Mouse (Mus musculus) left cerebral cortex, postnatal 10 days (tissue): ENCODE results near the gene Lypd5. TPM values are rescaled to one million over a fixed set of nuclear protein-coding genes. Genes with fewer than 3 reads are reported as not detected.

ENCODE experiments used
- DNase-seq, 2 experiments: peaks; one replicate each; pipeline ENCODE4 v3.0.0; 2021 to 2022; ENCODE audit warnings: low spot score in 2 of 2, mixed read lengths in 1 of 2; ENCODE audit errors: extremely low spot score in 1 of 2
- intact Hi-C: fragments of 180-260 bp; cut with DNase I; formaldehyde crosslinking; loops from one replicate; pipeline ENCODE4 v1.15.1; 2025
- total RNA-seq, 2 experiments: library from RNA; stranded (reverse); gene quantifications; 2 replicates each; pipeline ENCODE4 v1.2.3; 2021

Gene Lypd5
- total RNA-seq, 2 experiments from 2014 or later = 0.15 TPM; not detected in 1

- intact Hi-C loops = no loop called here
- DNase-seq = no peak
These were observed 6.7 kb downstream of the Lypd5 start for GRCm38 (mm10) chr7:24355646-24356045.

GRCm38 (mm10) chr7:24356081-24356480 lies 7.1 kb downstream of the Lypd5 start:
- intact Hi-C loops = no loop called here
- no peak for DNase-seq

DNA sequence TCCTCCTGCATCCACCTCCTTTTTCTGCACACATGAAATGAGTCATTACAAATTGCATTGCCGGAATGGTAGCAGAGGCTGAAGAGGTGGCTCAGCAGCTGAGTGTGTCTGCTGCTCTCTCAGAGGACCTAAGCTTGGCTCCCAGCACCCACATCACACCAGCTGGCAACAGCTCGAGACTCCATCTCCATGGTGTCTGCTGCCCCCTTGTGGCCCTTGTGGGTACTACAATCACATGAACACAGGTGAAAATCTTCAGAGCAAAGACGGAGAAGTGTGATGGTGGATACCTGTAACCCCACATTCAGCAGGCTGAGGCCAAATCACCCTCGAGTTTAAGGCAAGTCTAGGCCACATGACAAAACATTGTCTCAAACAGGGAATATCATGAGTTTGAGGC lies 8.9 kb downstream of the Lypd5 start:
- DNase-seq = no peak
- intact Hi-C loops = no loop called here

DNA sequence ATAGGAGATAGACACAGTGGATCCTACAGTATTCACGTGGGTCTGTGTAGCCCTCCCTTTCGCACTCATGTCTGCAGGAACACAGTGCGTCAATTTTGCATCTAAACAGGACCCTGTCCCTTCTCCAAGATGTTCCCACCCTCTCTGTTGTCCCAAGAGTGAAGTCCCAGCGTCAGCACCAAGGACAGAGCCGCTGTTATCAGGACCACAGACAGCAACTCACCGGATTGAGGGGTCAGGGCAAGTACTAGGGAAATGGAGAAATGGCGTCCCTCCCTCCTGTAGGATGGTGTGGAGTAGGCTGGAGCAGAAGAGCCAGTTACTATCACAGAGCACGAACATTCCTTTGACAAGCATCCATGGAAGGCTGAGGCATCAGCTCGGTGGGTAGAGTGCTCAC lies 10.3 kb downstream of the Lypd5 start:
- DNase-seq = no peak
- intact Hi-C loops = no loop called here

- intact Hi-C loops = no loop called here
- DNase-seq = no peak
These were observed 12.0 kb downstream of the Lypd5 start for GRCm38 (mm10) chr7:24361001-24361400.

DNA sequence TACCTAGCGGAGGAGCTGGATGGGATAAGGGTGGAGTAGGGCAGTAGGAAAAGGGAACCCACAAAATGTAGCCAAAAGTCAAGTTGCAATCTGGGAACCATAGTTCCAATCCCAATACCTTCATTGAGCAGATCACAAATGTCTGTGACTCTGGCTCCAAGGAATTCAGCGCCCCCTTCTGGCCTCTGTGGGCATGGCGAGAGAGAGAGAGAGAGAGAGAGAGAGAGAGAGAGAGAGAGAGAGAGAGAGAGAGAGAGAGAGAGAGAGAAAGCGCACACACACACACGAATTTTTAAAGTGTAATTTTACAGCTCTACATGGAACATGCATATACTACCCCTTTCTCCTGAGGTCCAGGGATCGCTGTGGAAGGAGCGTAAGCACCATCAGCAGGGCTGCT lies 14.2 kb downstream of the Lypd5 start:
- intact Hi-C loops = no loop called here
- DNase-seq = peak in 1 of 2 experiments; percentile 64

DNA sequence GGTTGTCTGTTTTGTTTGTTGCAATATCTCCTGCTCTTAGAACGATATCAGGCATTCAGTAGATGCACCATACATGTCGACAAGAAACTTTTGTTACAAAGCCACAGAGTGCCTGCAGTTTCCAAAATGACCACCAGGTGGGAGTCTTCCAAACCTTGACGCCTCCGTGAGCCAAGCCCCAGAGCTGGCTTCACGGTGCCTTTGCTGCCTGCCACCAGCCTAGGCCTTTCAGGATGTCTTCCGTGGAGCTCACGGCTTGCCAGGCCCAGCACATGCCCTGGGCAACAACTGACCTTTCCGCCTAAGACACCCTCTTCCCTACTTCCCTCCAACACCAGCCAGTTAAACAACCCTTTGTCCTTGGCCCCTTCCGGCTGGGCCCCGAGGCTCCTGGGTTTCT lies 15.8 kb downstream of the Lypd5 start:
- DNase-seq = peak; percentile 86 to 87
- intact Hi-C loops = no loop called here

GRCm38 (mm10) chr7:24365258-24366014 lies 16.4 kb downstream of the Lypd5 start:
- no peak for DNase-seq
- intact Hi-C loops = no loop called here

- DNase-seq = no peak
- intact Hi-C loops = no loop called here
These were observed 18.0 kb downstream of the Lypd5 start for GRCm38 (mm10) chr7:24366716-24367632.

DNA sequence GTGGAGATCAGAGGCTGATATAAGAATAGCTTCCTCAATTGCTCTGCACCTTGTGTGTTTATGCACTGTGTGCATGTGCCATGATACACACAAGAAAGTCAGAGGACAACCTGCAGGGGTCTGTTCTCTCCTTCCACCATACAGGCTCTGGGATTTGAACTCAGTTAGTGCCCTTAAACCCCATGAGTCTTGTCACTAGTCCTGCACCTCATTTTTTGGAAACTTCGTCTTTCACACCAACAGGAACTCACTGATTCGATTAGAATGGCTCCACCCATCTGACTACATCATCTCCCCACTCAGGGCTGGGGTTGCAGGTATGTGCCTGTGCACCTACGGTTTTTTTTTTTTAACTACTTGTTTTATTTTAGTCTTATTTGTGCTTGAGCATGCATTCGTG lies 19.2 kb downstream of the Lypd5 start:
- intact Hi-C loops = no loop called here
- DNase-seq = no peak

GRCm38 (mm10) chr7:24368946-24369345 lies 19.9 kb downstream of the Lypd5 start:
- DNase-seq = no peak
- intact Hi-C loops = no loop called here

- no peak for DNase-seq
- intact Hi-C loops = no loop called here
These were observed 20.9 kb downstream of the Lypd5 start, which contains the start of gene Kcnn4 for GRCm38 (mm10) chr7:24369731-24370541. Gene Kcnn4 (plus strand): TSS chr7:24370263.

GRCm38 (mm10) chr7:24371012-24371808 lies 22.2 kb downstream of the Lypd5 start:
- intact Hi-C loops = no loop called here
- no peak for DNase-seq

DNA sequence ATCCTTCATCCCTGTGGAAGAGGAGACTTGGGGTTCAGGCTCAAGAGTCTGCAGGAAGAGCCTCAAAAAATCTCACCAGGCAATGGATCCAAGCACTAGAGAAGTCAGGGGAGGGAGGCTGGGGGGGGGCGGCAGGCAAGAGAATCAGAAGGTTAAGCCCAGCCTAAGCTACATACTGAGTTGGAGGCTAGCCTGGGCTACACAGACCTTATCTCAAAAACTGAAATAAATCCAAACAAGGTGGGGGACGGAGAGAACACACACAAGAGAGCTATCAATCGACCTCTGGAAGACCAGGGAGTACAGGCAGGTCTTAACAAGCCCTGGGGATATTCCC lies 22.8 kb downstream of the Lypd5 start:
- DNase-seq = no peak
- intact Hi-C loops = no loop called here

- intact Hi-C loops = no loop called here
- DNase-seq = no peak
These were observed 23.3 kb downstream of the Lypd5 start for GRCm38 (mm10) chr7:24372300-24372699.

GRCm38 (mm10) chr7:24372786-24373185 lies 23.8 kb downstream of the Lypd5 start:
- intact Hi-C loops = no loop called here
- DNase-seq = no peak

DNA sequence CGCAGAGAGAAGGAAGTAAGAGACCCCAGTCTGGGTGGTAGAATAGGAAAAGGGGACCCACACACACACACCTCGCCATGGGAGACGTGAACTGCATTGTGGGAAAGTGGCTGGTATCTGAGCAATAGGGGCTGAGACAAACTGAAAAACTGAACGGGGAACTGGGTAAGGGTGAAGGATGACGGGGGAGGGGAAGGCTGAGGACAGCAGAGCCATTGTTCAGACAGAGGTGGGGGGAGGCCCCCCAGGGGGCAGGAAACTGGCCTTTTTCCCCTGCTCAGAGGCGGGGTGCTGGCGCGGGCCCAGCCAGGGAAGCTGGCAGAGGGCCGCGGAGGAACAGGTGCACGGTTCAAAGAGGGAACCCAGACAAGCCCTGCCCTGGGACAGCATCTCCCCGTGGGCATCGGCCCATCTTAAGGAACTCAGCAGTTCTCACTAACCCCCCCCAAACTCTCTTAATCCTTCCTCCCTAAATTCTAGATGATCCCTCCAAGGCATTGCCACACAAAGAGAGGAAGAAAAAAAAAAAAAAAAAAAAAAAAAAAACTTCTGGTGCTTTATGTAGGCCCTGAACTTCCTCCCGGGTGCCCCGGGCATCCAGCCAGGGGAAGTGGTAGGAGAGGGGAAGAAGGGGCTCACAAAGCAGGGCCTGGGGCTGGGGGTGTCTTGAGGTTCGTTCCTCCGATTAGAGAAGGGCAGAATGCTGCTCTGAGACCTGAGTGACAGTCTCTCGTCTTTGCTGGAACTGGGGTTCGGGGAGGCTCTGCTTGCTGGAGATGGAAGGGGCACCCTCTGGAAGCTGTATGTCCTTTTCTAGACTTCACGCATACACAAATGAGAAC lies 24.8 kb downstream of the Lypd5 start:
- peak; percentile 39 to 81 for DNase-seq
- intact Hi-C loops = no loop called here

DNA sequence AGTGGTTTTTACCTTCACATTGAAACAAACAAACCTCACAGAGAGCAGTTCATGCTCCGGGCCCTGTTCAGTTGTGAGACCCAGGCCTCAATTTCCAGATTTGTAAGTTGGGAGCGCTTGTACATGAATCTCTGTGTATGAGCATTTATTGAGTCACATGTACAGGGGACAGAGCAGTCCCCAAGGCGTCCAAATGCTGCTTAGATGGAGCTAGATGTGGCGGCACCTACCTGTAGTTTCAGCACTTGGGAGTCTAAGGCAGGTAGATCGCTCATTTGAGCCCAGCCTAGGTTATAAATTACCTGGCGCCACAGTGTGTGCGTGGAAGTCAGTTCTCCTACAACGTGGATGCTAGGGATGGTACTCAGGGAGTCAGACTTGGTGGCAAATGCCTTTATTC lies 27.5 kb downstream of the Lypd5 start:
- DNase-seq = no peak
- intact Hi-C loops = no loop called here
